Mouse (Mus musculus) E14TG2a.4 (cell line): ENCODE measurements around the gene Tmprss6.

ENCODE experiments used
- H3K27me3 ChIP-seq: 2 replicates; pipeline ENCODE4 v1.6.1; 2014; ENCODE audit warnings: low read length, control low read depth; ENCODE audit not compliant: insufficient read depth
- H3K36me3 ChIP-seq: 2 replicates; pipeline ENCODE4 v1.6.1; 2014; ENCODE audit warnings: low read length, control low read depth; ENCODE audit not compliant: insufficient read depth
- H3K4me1 ChIP-seq: replicated peaks from 2 replicates; pipeline ENCODE4 v1.6.1; 2014; ENCODE audit warnings: low read depth, low read length, control low read depth
- H3K4me3 ChIP-seq: replicated peaks from 2 replicates; pipeline ENCODE4 v1.5.1; 2014; ENCODE audit warnings: mild to moderate bottlenecking, low read length
- H3K9me3 ChIP-seq: 2 replicates; pipeline ENCODE4 v1.6.1; 2014; ENCODE audit warnings: low read length, control low read depth
- CTCF ChIP-seq: conservative IDR thresholded peaks from 2 replicates; pipeline ENCODE4 v1.5.1; 2014; ENCODE audit warnings: low read length
- NANOG ChIP-seq: IDR thresholded peaks from 2 replicates; pipeline ENCODE4 v1.6.1; 2014; ENCODE audit warnings: borderline replicate concordance, low read length, mixed read lengths
- POU5F1 ChIP-seq: IDR thresholded peaks from 2 replicates; pipeline ENCODE4 v1.6.1; 2014; ENCODE audit warnings: low read length, borderline replicate concordance

Gene Tmprss6

DNA sequence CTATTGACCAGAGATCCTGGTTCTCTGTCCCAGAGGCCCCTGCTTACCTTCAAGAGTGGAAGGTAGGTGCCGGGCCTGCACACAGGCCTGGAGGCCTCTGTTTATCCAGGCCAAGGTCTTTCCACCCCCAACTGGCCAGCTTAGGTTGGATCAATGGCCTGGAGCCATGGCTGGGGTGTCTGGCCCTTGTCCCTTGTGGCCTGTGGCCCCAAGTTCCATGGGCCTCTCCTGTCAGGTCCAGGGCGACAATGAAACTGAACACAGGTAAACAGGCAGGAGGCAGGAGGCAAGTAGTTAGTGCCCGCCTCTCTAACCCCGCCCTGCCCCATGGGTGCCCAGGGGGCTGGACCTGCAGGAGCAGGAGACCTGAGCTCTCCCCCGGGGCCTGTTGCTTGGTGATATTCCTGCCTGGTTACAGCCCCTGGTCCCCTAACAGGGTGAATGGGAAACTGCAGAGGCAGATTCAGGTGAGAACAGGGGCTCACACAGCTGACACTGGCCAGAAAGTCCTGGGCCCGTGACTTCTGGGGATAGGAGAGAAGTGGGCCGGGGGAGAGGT, at the start of gene Tmprss6:
Gene Tmprss6 (minus strand): TSS at position 256 of the 559 bp plus-strand sequence.
- Histone ChIP-seq H3K9me3 (no peaks in the 10 kb centered on the region; the same call in 1 of the 2 replicates), H3K27me3 (peaks cover 13% of the 10 kb centered on the region), H3K36me3 (no peaks in the 10 kb centered on the region), H3K4me3 (no peak within 1 kb of the TSS), H3K4me1 (peaks cover 4% of the 10 kb centered on the region)
- no peak for TF ChIP-seq NANOG
- no peak for TF ChIP-seq CTCF
- TF ChIP-seq POU5F1: no peak

DNA sequence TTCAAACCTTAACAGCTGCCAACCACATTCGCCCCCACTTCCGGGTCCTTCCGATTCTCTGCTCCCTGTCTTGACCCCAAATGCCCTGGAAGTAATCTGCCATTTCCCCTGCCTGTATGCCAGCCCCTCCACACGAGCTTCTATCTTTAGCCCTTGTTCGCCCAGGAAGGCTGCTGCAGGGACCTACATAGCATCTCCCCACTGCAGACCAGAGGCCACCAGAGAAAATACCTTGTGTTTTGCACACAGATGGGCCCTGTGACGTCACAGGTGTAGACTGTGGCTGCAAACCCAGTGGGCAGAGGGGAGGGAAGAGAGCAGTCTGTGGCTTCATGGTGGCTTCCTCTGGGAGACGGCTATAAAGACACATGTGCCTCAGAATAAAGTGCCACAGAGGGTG, 49.8 kb upstream of the Tmprss6 start:
- Histone ChIP-seq H3K4me3 (no peak overlapping the region), H3K9me3 (no peaks in the 10 kb centered on the region), H3K36me3 (no peaks in the 10 kb centered on the region), H3K27me3 (peaks cover 15% of the 10 kb centered on the region), H3K4me1 (peaks cover 32% of the 10 kb centered on the region)
- TF ChIP-seq NANOG: no peak
- no peak for TF ChIP-seq CTCF
- no peak for TF ChIP-seq POU5F1

DNA sequence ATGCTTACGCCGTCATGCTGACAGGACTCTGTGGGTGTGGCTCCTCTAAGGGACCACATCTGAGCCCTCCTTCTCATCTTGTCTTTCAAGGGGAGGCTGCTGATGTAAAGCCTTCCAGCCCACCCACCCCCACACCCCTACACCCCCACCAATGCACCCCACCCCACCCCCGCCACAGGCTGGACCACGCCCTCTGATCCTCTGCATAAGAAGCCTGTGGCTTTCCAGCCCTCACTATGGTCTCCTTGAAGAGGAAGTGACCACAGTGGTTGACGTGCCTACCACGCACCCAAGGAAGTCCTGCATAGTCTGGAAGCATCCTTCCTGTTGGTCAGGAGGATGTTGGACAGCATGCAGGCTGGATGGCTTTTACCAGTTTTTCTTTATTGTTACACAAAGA, 47.3 kb upstream of the Tmprss6 start:
- Histone ChIP-seq H3K27me3 (no peaks in the 10 kb centered on the region), H3K36me3 (no peaks in the 10 kb centered on the region), H3K9me3 (no peaks in the 10 kb centered on the region), H3K4me1 (peaks cover 24% of the 10 kb centered on the region), H3K4me3 (no peak overlapping the region)
- TF ChIP-seq POU5F1 (no peak), CTCF (no peak), NANOG (no peak)

DNA sequence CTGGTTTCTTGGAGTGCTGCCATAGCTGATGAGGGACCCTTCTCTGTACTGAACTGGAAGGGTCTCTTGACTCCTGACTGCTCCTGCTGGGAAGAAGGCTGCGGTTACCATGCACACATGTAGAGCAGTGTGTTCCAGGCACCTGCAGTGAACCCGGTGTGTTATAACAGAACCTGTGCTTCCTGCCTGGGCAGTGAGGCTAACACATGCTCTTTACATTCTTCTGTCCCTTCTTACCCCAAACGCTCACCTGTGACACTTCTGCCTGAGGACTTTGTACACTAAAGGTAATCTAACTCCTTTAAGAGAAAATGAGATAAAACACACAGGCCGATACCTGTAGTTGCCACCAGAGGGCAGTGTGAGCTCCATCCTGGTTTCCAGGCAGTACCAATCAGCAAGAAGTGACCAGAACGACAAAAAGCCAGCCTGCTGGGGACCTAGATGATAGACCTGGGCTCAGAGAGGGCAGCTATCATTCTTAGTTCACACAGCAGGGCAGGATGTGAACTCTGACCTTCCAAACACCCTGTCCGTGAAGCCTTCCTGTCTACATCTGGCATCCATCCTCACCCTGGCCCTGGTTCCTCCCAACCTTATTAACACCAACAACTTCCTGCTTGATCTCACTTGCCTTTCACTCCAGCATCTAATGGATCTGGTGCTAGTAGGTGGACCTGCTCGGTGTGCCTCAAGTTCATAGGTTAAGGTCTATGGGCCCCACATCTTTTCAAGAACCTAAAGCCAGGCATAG, 46.1 kb upstream of the Tmprss6 start:
- no peaks in the 10 kb centered on the region for H3K9me3 ChIP-seq
- peaks cover 31% of the 10 kb centered on the region for H3K4me1 ChIP-seq
- no peaks in the 10 kb centered on the region for H3K27me3 ChIP-seq
- no peaks in the 10 kb centered on the region for H3K36me3 ChIP-seq
- H3K4me3 ChIP-seq: no peak overlapping the region
- TF ChIP-seq POU5F1 (no peak), CTCF (peak; percentile 97), NANOG (no peak)

DNA sequence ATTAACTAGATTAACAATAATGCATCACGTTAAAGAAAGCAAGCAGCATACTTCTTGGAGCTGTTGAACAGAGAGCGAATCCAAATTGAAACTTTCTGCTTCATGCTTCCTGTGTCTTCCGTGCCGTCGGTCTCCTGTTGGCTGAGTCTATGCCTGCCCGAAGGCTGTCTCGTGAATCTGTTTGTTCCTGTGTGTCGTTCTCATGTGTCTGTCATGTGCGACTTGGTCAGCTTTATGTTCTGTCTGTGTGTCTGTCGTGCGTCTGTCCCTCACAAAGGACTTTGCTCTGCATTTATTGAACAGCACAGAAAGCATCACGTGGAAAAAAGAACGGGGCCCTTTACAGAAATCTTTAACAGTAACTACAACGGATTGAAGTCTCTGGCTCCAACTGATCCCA, 44.6 kb upstream of the Tmprss6 start:
- TF ChIP-seq CTCF (no peak), NANOG (no peak), POU5F1 (no peak)
- H3K4me3 ChIP-seq: no peak overlapping the region
- H3K27me3 ChIP-seq: no peaks in the 10 kb centered on the region
- no peaks in the 10 kb centered on the region for H3K9me3 ChIP-seq
- peaks cover 34% of the 10 kb centered on the region for H3K4me1 ChIP-seq
- H3K36me3 ChIP-seq: no peaks in the 10 kb centered on the region

DNA sequence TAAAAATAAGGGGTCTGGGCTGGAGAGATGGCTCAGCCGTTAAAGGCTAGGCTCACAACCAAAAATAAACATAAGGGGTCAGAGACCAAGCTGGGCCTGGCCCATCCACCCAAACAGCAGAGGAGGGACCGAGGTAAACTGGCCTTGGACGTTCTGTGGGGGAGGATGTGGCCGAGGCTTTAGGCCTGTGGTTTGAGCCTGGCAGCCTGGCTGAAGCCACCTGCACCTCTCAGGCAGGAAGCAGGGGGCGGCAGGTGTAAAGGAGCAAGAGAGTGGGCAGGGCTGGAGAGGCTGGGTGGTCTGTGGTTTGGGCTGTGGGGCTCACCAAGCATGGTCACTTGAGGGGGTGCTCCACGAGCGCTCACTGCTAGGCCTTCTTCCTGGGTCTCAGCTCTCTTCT, 43.5 kb upstream of the Tmprss6 start:
- no peaks in the 10 kb centered on the region for H3K9me3 ChIP-seq
- no peak overlapping the region for H3K4me3 ChIP-seq
- TF ChIP-seq NANOG (no peak), CTCF (no peak), POU5F1 (no peak)
- H3K4me1 ChIP-seq: peaks cover 34% of the 10 kb centered on the region
- no peaks in the 10 kb centered on the region for H3K36me3 ChIP-seq
- H3K27me3 ChIP-seq: no peaks in the 10 kb centered on the region

DNA sequence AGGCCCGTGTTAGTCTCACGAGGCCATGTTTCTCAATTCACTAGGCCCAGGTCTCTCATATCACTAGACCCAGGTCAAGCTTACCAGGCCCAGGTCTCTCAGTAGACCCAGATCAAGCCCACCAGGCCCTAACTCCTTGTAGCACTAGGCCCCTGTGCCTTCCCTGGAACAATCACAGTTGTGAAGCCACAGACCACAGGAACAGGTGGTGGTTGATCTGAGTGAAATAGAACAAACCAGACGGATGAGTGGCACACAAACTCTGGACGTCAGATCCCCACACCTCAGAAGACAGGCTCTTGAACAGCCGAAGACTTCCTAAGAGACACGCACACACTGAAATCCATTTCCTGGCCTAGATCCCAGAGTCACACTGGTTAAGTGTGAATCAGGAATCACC, 42.3 kb upstream of the Tmprss6 start:
- no peaks in the 10 kb centered on the region for H3K9me3 ChIP-seq
- peaks cover 30% of the 10 kb centered on the region for H3K4me1 ChIP-seq
- TF ChIP-seq CTCF (no peak), NANOG (no peak), POU5F1 (no peak)
- H3K36me3 ChIP-seq: no peaks in the 10 kb centered on the region
- no peak overlapping the region for H3K4me3 ChIP-seq
- H3K27me3 ChIP-seq: no peaks in the 10 kb centered on the region

DNA sequence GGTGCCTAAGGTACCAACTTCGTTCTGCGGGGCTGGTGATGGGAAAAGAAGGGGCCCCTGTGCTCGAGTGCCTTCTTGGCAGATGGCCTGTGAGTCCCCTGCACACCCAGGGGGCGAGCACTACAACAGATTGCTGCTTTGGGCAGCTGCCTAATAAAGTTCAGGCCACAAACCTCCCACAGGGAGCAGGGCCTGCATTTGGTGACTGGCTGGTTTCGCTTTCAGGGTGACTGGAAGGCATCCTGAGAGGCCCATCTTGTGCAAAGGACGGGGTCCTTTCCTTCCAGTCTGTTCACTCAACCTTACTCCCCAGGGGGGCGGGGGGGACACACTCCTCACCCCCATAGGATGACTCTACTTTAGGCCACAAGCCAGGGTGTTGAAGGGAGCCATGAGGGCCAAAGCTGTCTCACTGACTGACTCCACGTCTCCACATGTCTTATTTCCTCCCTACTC, 41.7 kb upstream of the Tmprss6 start:
- H3K9me3 ChIP-seq: no peaks in the 10 kb centered on the region
- peak overlapping the region; percentile 54 for H3K4me3 ChIP-seq
- peaks cover 25% of the 10 kb centered on the region for H3K4me1 ChIP-seq
- no peak for TF ChIP-seq CTCF
- TF ChIP-seq NANOG: no peak
- no peak for TF ChIP-seq POU5F1
- H3K36me3 ChIP-seq: no peaks in the 10 kb centered on the region
- H3K27me3 ChIP-seq: no peaks in the 10 kb centered on the region
